Mouse (Mus musculus) liver, postnatal 0 days (tissue): ENCODE results near the gene Jup.

ENCODE experiments used
- CTCF ChIP-seq: sonication (generic); IDR thresholded peaks from 2 replicates; pipeline ENCODE4 v1.5.1; 2016; ENCODE audit warnings: antibody characterized with exemption, low read depth
- EP300 ChIP-seq: IDR thresholded peaks from 2 replicates; pipeline ENCODE4 v1.6.1; 2016; ENCODE audit warnings: antibody characterized with exemption, low read depth, mild to moderate bottlenecking

DNA sequence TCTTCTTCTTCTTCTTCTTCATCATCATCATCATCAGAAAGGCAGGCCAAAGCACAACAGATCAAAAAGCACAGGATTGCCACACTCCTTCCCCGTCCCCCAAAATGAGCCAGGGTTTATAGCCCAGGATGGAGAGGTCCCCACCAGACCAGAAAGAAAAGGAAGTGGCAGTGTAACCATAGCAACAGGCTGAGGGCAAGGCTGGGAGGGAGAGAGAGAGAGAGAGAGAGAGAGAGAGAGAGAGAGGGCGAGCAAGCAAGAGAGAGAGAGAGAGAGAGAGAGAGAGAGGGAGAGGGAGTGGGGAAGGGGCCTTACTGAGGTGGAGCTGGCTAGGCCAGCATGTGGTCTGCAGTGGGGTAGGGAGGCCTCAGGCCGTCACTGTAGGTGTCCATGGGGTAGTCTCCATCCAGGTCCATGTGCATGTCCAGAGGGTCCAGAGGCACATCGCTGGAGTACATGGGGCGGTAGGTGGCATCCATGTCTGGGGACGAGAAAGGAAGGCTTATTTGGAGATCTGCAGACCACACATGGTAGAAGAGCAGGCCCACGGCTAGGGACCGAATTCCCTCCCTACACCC, 25.5 kb downstream of the Jup start:
- no peak for TF ChIP-seq CTCF
- TF ChIP-seq EP300: no peak
